Mouse (Mus musculus) heart, adult 2 months (tissue): ENCODE measurements around the gene E130114P18Rik.

Source experiments
- CTCF ChIP-seq: fragments of 200-600 bp; IDR thresholded peaks from 2 replicates; pipeline ENCODE4 v1.8.1; 2022; ENCODE audit warnings: antibody characterized with exemption, mild to moderate bottlenecking, moderate library complexity
- EP300 ChIP-seq: fragments of 200-500 bp; IDR thresholded peaks from 2 replicates; pipeline ENCODE4 v1.6.1; 2011; ENCODE audit warnings: low read depth, low read length, control low read depth; ENCODE audit not compliant: insufficient read depth
- POLR2A ChIP-seq: fragments of 200-500 bp; IDR thresholded peaks from 2 replicates; pipeline ENCODE4 v1.6.1; 2011; ENCODE audit warnings: mild to moderate bottlenecking, low read depth, low read length, control low read depth; ENCODE audit not compliant: insufficient read depth

- no peak for TF ChIP-seq EP300
- TF ChIP-seq CTCF: no peak
- no peak for TF ChIP-seq POLR2A
Observed at GRCm38 (mm10) chr4:97773791-97774190, 4.1 kb downstream of the E130114P18Rik start.
